Mouse (Mus musculus) central nervous system, embryonic 18 days (tissue): ENCODE measurements around the gene Chid1. TPM values are rescaled to one million over a fixed set of nuclear protein-coding genes. Genes with fewer than 3 reads are reported as not detected.

Source experiments
- polyA plus RNA-seq: library from polyadenylated mRNA; depleted of rRNA; stranded (reverse); fragments of >200 nt; gene quantifications from 2 replicates; pipeline ENCODE4 v1.2.3, GENCODE M21; 2012; rRNA removed

The Chid1 gene
- polyA plus RNA-seq, result 37.0 and 39.7 TPM in 2 replicates

DNA sequence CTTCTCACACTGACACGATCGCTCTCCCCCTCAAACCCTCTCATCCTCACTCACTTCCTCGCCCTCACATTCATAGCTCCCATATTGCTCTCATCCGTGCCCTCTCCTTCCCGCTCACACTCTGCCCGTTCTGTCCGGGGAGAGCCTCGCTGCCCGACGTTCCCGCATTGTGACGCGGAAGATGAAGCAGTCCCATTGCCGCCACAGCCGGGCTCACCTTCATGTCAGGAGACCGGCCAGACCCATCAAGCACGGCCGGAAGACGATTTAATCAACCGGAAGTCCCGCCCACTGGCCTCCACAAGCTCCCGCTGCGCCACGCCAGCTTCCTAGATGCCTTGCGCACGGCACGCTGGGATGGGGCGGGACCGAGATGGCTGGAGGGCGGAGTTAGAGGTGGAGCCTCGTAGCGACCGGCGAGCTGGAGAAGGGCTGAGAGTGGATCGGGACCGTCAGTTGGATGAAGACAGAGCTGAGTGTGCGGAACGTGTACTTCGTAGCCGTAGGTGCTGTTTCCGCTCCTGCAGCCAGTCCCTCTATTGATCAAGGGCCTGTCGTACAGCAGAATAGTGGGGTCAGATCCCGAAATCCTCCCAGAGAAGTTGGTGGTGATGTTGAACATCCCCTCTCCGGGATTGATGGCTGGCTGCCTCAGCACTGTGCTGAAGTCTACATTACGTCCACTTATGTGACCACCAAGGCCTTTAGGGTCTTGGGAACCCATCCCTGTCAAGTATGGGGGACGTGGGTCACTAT is at the start of gene Chid1:
Chid1 (minus strand) TSS at position 302 of the 756 bp plus-strand sequence.

DNA sequence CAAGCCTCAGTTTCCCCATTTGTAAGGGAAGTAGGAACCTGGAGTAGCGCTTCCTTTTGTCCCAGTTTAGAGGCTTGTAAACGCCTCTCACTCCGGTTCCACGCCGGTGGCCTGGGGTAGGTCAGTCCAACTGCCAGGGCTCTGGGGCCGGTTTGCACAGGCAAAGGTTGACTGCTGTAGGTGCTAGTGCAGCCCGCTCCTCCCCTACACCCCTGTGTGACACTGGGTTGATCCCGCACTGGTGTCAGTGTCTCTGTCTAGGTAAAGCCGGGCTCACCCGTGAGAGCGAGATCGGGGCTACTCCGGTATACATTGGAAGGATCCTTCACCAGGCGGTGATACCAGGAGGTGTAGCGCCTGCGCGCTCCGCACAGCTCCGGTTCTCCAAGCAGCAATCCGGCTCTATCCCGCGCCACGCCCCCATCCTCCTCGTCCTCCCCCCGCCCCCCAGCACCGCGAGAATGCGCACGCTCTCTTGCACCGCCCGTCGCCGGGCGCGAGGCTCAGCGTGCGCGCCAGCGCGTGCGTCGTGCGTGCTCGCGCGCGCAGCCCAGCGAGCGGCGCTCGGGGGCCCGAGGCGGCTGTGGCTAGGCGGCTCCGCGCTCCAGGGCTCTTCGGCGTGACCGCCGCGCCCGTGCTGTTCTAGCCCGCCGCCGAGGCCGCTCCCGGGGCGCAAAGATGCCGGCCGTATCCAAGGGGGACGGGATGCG is 22.2 kb upstream of the Chid1 start, which contains the start of gene Ap2a2:
Ap2a2 (plus strand) TSS at position 492 of the 710 bp plus-strand sequence.

DNA sequence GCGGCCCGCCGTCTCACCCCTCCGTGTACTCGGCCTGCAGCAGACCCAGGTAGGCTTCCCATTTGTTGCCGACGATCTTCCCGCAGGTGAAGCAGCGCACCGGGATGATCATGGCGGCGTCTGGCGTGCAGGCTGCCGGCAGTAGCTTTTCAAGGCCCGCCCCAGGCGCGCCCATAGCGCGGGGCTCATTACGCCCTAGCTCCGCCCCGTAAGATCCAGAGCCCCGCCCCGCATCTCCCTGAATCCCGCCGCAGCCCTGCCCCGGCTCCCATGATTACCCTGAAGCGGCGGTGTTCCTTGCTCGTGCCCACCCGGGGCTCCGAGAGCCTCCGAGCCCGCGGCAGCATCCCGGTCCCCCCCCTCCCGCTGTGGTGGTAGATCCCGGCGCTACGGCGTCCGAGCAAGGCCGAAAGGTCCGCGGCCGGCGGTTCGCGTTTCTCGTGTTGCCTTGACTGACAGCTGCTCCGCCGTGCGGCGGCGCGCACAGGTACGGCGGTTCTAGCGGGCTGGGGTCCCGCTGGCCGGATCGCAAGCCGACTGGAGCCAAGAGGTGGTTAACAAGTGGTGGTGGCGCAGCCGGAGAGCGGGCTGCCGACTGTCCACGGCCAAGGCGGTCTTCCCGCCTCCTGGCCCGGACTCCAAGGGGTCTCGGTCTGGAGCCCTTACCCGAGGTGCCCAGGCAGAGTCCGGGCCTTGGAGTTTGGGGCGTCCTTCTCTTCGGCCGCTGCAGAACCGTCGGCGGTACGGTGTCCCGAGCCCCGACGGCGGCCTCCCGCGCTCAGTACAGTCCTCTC is 64.4 kb downstream of the Chid1 start, which contains the start of the genes Polr2l and Tspan4:
Polr2l (minus strand) TSS at position 122 of the 794 bp plus-strand sequence.
Tspan4 (plus strand) TSS at position 230 of the 794 bp plus-strand sequence.

DNA sequence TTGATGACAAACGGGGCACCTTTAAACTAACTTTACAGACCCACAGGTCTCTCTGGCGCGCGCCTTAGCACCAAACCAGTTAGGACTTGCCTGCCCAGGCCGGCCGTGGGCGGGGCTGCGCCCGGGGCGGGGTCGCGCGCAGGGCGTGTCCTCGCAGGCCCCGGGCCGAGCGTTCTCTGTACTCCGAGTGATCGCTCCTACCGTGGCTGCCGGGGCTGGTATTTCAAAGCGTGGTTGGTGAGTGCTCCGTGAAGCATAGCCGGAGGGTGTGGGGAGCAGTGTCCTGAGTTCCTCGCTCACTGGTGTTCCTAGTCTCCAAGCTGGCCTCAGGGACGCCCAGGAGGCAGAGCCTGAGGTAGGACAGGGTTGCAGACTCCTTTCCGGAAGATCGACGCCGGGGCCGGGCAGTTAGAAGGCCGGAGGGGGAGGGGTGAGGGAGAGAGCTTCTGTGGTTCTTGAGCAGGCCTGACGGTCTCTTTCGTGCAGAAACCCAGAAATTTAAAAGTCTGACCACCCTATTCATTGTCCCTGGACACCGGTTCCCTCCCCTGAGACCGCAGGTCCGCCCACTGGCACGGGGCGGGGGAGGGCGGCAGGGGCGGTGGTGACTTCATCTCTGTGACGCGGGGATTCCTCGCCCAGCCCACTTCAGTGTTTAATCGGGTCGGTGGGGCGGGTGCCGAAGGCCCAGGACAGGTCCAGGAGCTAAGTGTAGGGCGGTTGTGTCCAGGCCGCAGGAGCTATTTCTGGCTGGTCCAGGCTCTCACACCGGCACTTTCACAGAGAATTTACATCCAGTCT is 72.2 kb downstream of the Chid1 start, which contains the start of gene Cd151:
Cd151 (plus strand) TSS at position 163 of the 801 bp plus-strand sequence.

DNA sequence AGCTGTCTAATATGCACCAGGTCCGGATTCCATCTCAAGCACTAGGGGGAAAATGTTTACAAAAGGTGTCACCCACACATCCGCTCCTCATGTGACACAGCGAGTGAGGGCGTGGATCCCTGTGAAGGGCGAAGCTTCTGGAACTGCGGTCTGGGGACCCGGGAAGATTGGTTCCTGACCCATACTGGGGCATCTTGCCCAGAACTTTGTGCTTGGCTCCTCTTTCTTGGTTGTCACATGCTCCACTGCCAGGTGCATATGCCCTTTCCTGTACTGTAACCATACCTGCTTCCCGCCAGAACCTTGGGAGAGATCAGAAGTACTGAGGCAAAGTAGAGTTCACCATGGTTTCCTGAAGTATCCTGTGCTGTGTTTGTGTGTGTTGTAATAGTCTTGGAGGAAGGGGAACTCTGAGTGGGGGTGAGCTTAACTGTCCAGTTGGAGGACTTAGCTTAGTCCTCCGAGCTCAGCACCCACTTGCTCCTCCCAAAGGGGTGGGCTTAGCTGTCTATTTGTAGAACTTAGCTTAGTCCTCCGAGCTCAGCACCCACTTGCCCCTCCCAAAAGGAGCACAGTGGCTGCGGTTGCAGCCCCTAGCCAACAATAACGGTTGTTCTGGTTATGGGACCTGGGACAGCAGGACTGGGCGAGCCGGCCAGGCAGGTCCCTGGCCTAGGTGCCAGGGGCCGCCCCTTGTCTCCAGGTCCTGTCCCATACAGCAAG is 79.1 kb downstream of the Chid1 start, which contains the start of gene Cracr2b:
Cracr2b (plus strand) TSS at position 704 of the 723 bp plus-strand sequence.

DNA sequence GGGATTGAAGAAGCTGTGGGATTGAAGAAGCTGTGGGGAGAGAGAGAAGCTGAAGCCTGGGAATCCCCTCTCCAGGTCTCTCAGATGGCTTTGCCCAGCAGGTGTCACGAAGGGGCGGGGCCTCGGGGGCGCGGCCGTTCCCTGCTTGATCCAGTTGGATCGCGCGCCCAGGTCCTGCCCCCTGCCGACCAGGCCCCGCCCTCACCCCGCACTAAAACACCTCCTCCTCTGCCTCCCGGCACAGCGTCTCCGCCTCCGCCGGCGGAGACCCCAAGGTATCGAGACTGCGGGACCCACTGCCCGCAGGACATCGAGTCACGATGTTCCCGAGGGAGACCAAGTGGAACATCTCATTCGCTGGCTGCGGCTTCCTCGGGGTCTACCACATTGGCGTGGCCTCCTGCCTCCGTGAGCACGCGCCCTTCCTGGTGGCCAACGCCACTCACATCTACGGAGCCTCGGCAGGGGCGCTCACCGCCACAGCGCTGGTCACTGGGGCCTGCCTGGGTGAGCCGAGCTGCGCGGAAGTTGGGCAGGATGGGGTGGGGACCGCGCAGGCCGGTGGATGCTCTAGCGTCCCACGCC is 84.6 kb downstream of the Chid1 start, which contains the start of gene Pnpla2:
Pnpla2 (plus strand) TSS at position 232 of the 585 bp plus-strand sequence.

DNA sequence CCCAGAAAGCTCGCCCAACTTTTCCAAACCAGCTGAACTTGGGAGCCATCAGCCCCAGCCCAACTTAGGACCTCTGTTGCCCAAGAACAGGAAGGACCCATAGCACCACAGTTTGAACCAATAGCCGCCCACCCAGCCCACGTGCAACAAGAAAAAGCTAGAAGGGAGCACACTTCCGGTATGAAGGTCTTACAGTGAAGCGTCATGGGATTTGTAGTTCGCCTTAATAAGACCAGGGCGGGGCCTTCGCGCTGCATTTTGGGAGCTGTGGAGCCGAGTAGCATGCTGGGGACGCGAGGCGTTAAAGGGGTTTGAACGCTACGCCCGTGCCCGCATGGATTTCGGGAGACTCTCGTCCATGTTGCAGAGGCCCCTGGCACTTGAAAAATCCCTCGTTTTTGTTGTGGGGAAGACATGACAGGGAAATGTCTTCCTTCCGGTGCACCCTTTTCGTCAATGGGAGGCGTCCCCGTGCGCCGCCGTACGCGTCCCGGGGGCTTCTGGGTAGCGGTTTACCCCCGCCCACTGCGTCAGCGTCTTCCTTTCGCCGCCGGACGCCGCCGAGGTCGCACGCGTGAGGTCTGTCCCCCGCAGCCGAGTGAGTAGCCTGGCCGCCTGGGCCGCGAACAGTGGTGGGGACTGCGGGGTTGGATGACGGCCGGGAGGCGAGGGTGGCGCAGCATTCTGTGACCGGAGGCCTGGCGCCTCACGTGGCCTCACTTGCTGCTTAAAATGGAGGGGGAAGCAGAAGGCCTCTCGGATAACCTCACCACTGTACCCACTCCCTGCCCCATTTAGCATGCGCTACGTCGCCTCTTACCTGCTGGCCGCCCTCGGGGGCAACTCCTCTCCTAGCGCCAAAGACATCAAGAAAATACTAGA is 92.3 kb downstream of the Chid1 start, which contains the start of gene Rplp2:
Rplp2 (plus strand) TSS at position 261 of the 882 bp plus-strand sequence.

DNA sequence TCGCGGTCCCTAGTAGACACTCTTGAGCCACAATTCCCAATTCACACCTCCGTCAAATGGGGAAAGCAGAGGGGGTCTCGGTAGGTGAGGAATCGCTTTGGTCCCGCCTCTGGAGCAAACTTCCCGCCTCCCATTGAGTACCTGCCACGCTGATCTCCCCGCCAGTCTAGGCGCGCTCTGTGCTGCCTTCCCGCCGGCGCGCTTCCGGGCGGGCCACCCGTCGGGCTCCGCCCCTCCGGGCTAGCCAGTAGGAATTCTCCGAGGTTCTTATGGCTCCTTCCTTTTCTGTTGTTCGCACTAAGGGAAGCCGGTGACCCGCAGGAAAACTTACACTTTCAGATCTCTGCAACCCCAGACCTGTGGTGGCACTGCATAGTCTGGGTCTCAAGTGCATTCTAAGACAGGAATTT is 95.8 kb downstream of the Chid1 start, which contains the start of gene Pidd1:
Pidd1 (minus strand) TSS at position 198 of the 410 bp plus-strand sequence.

Other genes starting within 250 kb of the Chid1 start
- 0.66 and 0.71 TPM in 2 replicates for gene Drd4, start 247.9 kb downstream of the Chid1 start, polyA plus RNA-seq
- gene Deaf1, start 212.2 kb downstream of the Chid1 start, polyA plus RNA-seq, result 67.1 and 68.9 TPM in 2 replicates
- 53.0 TPM in 2 replicates for gene Tmem80, start 212.1 kb downstream of the Chid1 start, polyA plus RNA-seq
- 1.3 and 3.0 TPM in 2 replicates for gene Eps8l2, start 201.0 kb downstream of the Chid1 start, polyA plus RNA-seq
- 245 and 264 TPM in 2 replicates for gene Taldo1, start 147.7 kb downstream of the Chid1 start, polyA plus RNA-seq
- 69.5 and 71.9 TPM in 2 replicates for gene Gatd1, start 125.7 kb downstream of the Chid1 start, polyA plus RNA-seq
- 63.4 and 64.9 TPM in 2 replicates for gene Cend1, start 110.4 kb downstream of the Chid1 start, polyA plus RNA-seq
- 166 and 178 TPM in 2 replicates for gene Slc25a22, start 102.0 kb downstream of the Chid1 start, polyA plus RNA-seq
- gene Pidd1, start 95.8 kb downstream of the Chid1 start, polyA plus RNA-seq, result 9.0 and 10.0 TPM in 2 replicates
- gene Rplp2, start 92.5 kb downstream of the Chid1 start, polyA plus RNA-seq, result 868 and 877 TPM in 2 replicates
- 14.3 and 15.6 TPM in 2 replicates for gene Pnpla2, start 84.7 kb downstream of the Chid1 start, polyA plus RNA-seq
- gene Cracr2b, start 78.8 kb downstream of the Chid1 start, polyA plus RNA-seq, result 4.8 TPM in 2 replicates
- gene Cd151, start 72.5 kb downstream of the Chid1 start, polyA plus RNA-seq, result 92.5 and 94.0 TPM in 2 replicates
- gene Polr2l, start 64.7 kb downstream of the Chid1 start, polyA plus RNA-seq, result 52.4 and 53.0 TPM in 2 replicates
- 56.0 and 60.4 TPM in 2 replicates for gene Tspan4, start 64.6 kb downstream of the Chid1 start, polyA plus RNA-seq
- gene Ap2a2, start 22.3 kb upstream of the Chid1 start, polyA plus RNA-seq, result 49.9 and 53.1 TPM in 2 replicates
- gene Muc6, start 115.5 kb upstream of the Chid1 start, polyA plus RNA-seq, result 0.03 TPM in 2 replicates
- gene Muc2, start 150.5 kb upstream of the Chid1 start, polyA plus RNA-seq, result 0.87 and 0.89 TPM in 2 replicates
- not detected in 2 replicates for gene Muc5ac, start 249.1 kb upstream of the Chid1 start, polyA plus RNA-seq